8 mouse cellular contexts compared by ENCODE assay signal in genomic region chr14:30714799-30715617, GRCm38 (mm10). TPM values are rescaled to one million over a fixed set of nuclear protein-coding genes. Genes with fewer than 3 reads are reported as not detected.
DNase-seq lines count a peak whose midpoint lies in the region; ATAC-seq and TF ChIP-seq lines count a peak whose summit lies in the region.

Gene Sfmbt1 (plus strand): TSS chr14:30714849.

- no peaks in the 10 kb centered on the region for H3K4me1 ChIP-seq in ES-Bruce4 (ENCODE audit: control insufficient read depth, insufficient read depth, low read length)
- peaks cover 2% of the 10 kb centered on the region; the same call in 1 of the 2 replicates for H3K4me1 ChIP-seq in cortical plate, adult 2 months (ENCODE audit: control insufficient read depth, insufficient read depth, low read length)
- H3K4me1 ChIP-seq in heart, embryonic 11.5 days (ENCODE audit: control insufficient read depth, insufficient read depth, low read length): no peaks in the 10 kb centered on the region
- peaks cover 13% of the 10 kb centered on the region; the same call in 1 of the 2 replicates for H3K4me1 ChIP-seq in lung, embryonic 15.5 days
- H3K4me1 ChIP-seq in stomach, embryonic 14.5 days (ENCODE audit: control insufficient read depth, insufficient read depth, low read length): no peaks in the 10 kb centered on the region; the same call in 1 of the 2 replicates

- H3K4me3 ChIP-seq in ES-Bruce4 (ENCODE audit: low read depth, low read length): peak within 1 kb of the TSS; percentile 83
- H3K4me3 ChIP-seq in cortical plate, adult 2 months (ENCODE audit: insufficient read depth, low read length): peak within 1 kb of the TSS; percentile 81
- peak within 1 kb of the TSS; percentile 69 for H3K4me3 ChIP-seq in heart, embryonic 11.5 days (ENCODE audit: low read depth, low read length)
- peak within 1 kb of the TSS; percentile 68 for H3K4me3 ChIP-seq in lung, embryonic 15.5 days
- H3K4me3 ChIP-seq in stomach, embryonic 14.5 days (ENCODE audit: low read depth, low read length): peak within 1 kb of the TSS; percentile 84

- H3K9ac ChIP-seq in ES-Bruce4 (ENCODE audit: low read depth, poor library complexity, severe bottlenecking): peak within 1 kb of the TSS; percentile 96
- H3K9ac ChIP-seq in heart, embryonic 11.5 days (ENCODE audit: low read depth, low read length): peak within 1 kb of the TSS; percentile 74
- peak within 1 kb of the TSS; percentile 71 for H3K9ac ChIP-seq in lung, embryonic 15.5 days
- H3K9ac ChIP-seq in stomach, embryonic 14.5 days (replicated peaks; ENCODE audit: low read depth, low read length): peak within 1 kb of the TSS; percentile 81

- H3K36me3 ChIP-seq in ES-Bruce4 (ENCODE audit: control insufficient read depth, insufficient read depth, low read length, poor library complexity, severe bottlenecking): no peaks in the 10 kb centered on the region
- no peaks in the 10 kb centered on the region for H3K36me3 ChIP-seq in heart, embryonic 11.5 days (ENCODE audit: control insufficient read depth, insufficient read depth, low read length)
- no peaks in the 10 kb centered on the region for H3K36me3 ChIP-seq in lung, embryonic 15.5 days
- H3K36me3 ChIP-seq in stomach, embryonic 14.5 days (ENCODE audit: control insufficient read depth, insufficient read depth, low read length): no peaks in the 10 kb centered on the region

- no peak for TF ChIP-seq CTCF in ES-Bruce4 (IDR thresholded peaks at IDR 0.05; ENCODE audit: low read depth, low read length)
- no peak for TF ChIP-seq CTCF in cortical plate, adult 2 months (IDR thresholded peaks at IDR 0.05; ENCODE audit: extremely low read depth, insufficient read depth, low read length)

- H3K4me2 ChIP-seq in heart, embryonic 11.5 days: peak within 1 kb of the TSS; percentile 92
- H3K4me2 ChIP-seq in lung, embryonic 15.5 days: peak within 1 kb of the TSS; percentile 94
- peak within 1 kb of the TSS; percentile 72 for H3K4me2 ChIP-seq in stomach, embryonic 14.5 days (replicated peaks; ENCODE audit: low read depth, low read length)

- peaks cover 11% of the 10 kb centered on the region for H3K27me3 ChIP-seq in ES-Bruce4 (ENCODE audit: control insufficient read depth, insufficient read depth, low read length, poor library complexity, severe bottlenecking)
- peaks cover 6% of the 10 kb centered on the region; the same call in 1 of the 2 replicates for H3K27me3 ChIP-seq in heart, embryonic 11.5 days (ENCODE audit: control insufficient read depth, insufficient read depth, low read length)
- peaks cover 17% of the 10 kb centered on the region for H3K27me3 ChIP-seq in lung, embryonic 15.5 days
- no peaks in the 10 kb centered on the region for H3K27me3 ChIP-seq in stomach, embryonic 14.5 days (ENCODE audit: control insufficient read depth, insufficient read depth, low read length)

- 2% methylated on average over 86 of the region's 87 CpGs for WGBS in heart, embryonic 11.5 days (ENCODE audit: insufficient replicate concordance)
- WGBS in lung, embryonic 15.5 days: 2% methylated on average over 85 of the region's 87 CpGs
- 2% methylated on average over 77 of the region's 87 CpGs for WGBS in stomach, embryonic 14.5 days

- H3K27ac ChIP-seq in ES-Bruce4 (ENCODE audit: insufficient read depth, low read length): no peak within 1 kb of the TSS
- H3K27ac ChIP-seq in cortical plate, adult 2 months (ENCODE audit: insufficient read depth, low read length): peak within 1 kb of the TSS; percentile 90
- peak within 1 kb of the TSS; percentile 74 for H3K27ac ChIP-seq in heart, embryonic 11.5 days (ENCODE audit: low read depth, low read length)
- H3K27ac ChIP-seq in lung, embryonic 15.5 days: peak within 1 kb of the TSS; percentile 87
- H3K27ac ChIP-seq in stomach, embryonic 14.5 days (ENCODE audit: low read length): peak within 1 kb of the TSS; percentile 68

- no peak for TF ChIP-seq EP300 in ES-Bruce4 (IDR thresholded peaks at IDR 0.05; ENCODE audit: insufficient read depth, low read depth, low read length)

- peak; percentile 67 for DNase-seq in embryo, embryonic 10 days (ENCODE audit: low spot score)
- DNase-seq in embryo, embryonic 9.5 days (ENCODE audit: extremely low spot score): no peak
- DNase-seq in kidney, postnatal 25 days: peak; percentile 49 to 72

- peak; percentile 43 for ATAC-seq in heart, embryonic 11.5 days (replicated peaks; ENCODE audit: insufficient number of reproducible peaks, low FRiP score, low TSS enrichment)
- ATAC-seq in lung, embryonic 15.5 days (ENCODE audit: borderline replicate concordance, extremely low read depth, low FRiP score, low TSS enrichment): peak; percentile 56
- ATAC-seq in stomach, embryonic 14.5 days (ENCODE audit: insufficient number of reproducible peaks, insufficient read depth, low FRiP score, low read depth): peak; percentile 64

- no peak for TF ChIP-seq POLR2A in ES-Bruce4 (IDR thresholded peaks at IDR 0.05; ENCODE audit: insufficient read depth, low read length)
- TF ChIP-seq POLR2A in cortical plate, adult 2 months (IDR thresholded peaks at IDR 0.05; ENCODE audit: extremely low read depth, insufficient read depth, low read length): no peak

- H3K9me3 ChIP-seq in ES-Bruce4 (replicated peaks; ENCODE audit: control insufficient read depth, insufficient read depth, low read length, poor library complexity, severe bottlenecking): no peaks in the 10 kb centered on the region
- H3K9me3 ChIP-seq in heart, embryonic 11.5 days (replicated peaks; ENCODE audit: control insufficient read depth, low read length): no peaks in the 10 kb centered on the region
- no peaks in the 10 kb centered on the region for H3K9me3 ChIP-seq in lung, embryonic 15.5 days
- H3K9me3 ChIP-seq in stomach, embryonic 14.5 days (ENCODE audit: control insufficient read depth, low read depth, low read length): no peaks in the 10 kb centered on the region

RNA-seq across cellular contexts. Expression of gene Sfmbt1, which starts in this region (rescaled TPM):
- polyA plus RNA-seq in ES-Bruce4 (2011; ENCODE audit: insufficient read depth, insufficient read length, low read depth, missing spikeins): 9.8 and 12.0 TPM in 2 replicates
- 6.7 and 7.3 TPM in 2 replicates for polyA plus RNA-seq in cortical plate, adult 2 months (2012; rRNA removed)
- 12.0 and 13.2 TPM in 2 replicates for polyA plus RNA-seq in heart, embryonic 11.5 days (2014; fragmentation: Nextera tagmentation; extraction: Ambion mirVana)
- 11.7 and 12.7 TPM in 2 replicates for polyA plus RNA-seq in lung, embryonic 15.5 days (2015; fragmentation: Nextera tagmentation; extraction: Ambion mirVana)
- 13.9 and 15.0 TPM in 2 replicates for polyA plus RNA-seq in stomach, embryonic 14.5 days (2014; fragmentation: Nextera tagmentation; extraction: Ambion mirVana)
